Mouse (Mus musculus) forebrain, embryonic 16.5 days (tissue): ENCODE data around the gene Tor4a. TPM values are rescaled to one million over a fixed set of nuclear protein-coding genes. Genes with fewer than 3 reads are reported as not detected.

Experiments used
- ATAC-seq: fragments of 200-750 bp; cut with Nextera tagmentation; 2 replicates; pipeline ENCODE4 v1.8.0; 2017; ENCODE audit warnings: mild to moderate bottlenecking, moderate library complexity
- H3K27ac ChIP-seq: fragments of 300-500 bp; sonication (generic); 2 replicates; pipeline ENCODE4 v1.5.1; 2014; ENCODE audit warnings: low read length, control low read depth
- H3K27me3 ChIP-seq: fragments of 300-500 bp; sonication (generic); replicated peaks from 2 replicates; pipeline ENCODE4 v1.6.1; 2014; ENCODE audit warnings: low read length; ENCODE audit not compliant: control insufficient read depth, insufficient read depth
- H3K36me3 ChIP-seq: fragments of 300-500 bp; sonication (generic); 2 replicates; pipeline ENCODE4 v1.6.1; 2014; ENCODE audit not compliant: control insufficient read depth, insufficient read depth
- H3K4me1 ChIP-seq: fragments of 300-500 bp; sonication (generic); replicated peaks from 2 replicates; pipeline ENCODE4 v1.6.1; 2014; ENCODE audit warnings: low read length; ENCODE audit not compliant: control insufficient read depth, insufficient read depth
- H3K4me2 ChIP-seq: fragments of 300-500 bp; sonication (generic); 2 replicates; pipeline ENCODE4 v1.6.1; 2014; ENCODE audit warnings: mild to moderate bottlenecking, low read length, control low read depth
- H3K4me3 ChIP-seq: fragments of 300-500 bp; sonication (generic); replicated peaks from 2 replicates; pipeline ENCODE4 v1.5.1; 2014; ENCODE audit warnings: mild to moderate bottlenecking, low read length, control low read depth
- H3K9ac ChIP-seq: fragments of 300-500 bp; sonication (generic); replicated peaks from 2 replicates; pipeline ENCODE4 v1.6.1; 2014; ENCODE audit warnings: low read depth, low read length, control low read depth
- H3K9me3 ChIP-seq: fragments of 300-500 bp; sonication (generic); 2 replicates; pipeline ENCODE4 v1.6.1; 2016; ENCODE audit warnings: low read length; ENCODE audit not compliant: control insufficient read depth
- WGBS: fragments of 180-500 bp; shearing (Covaris S2); extraction: QIAGEN DNeasy Blood & Tissue Kit; methylation state at CpG from one replicate; pipeline ENCODE4 v1.1.7; 2014; 5-methylcytosine and 5-hydroxymethylcytosine counted together
- polyA plus RNA-seq: library from polyadenylated mRNA; unstranded; fragments of >200 nt; fragmentation: Nextera tagmentation; extraction: Ambion mirVana; gene quantifications from 2 replicates; pipeline ENCODE4 v1.2.1, GENCODE M21; 2015

Gene Tor4a
- polyA plus RNA-seq, 1 experiment from 2014 or later: 0.85 TPM

DNA sequence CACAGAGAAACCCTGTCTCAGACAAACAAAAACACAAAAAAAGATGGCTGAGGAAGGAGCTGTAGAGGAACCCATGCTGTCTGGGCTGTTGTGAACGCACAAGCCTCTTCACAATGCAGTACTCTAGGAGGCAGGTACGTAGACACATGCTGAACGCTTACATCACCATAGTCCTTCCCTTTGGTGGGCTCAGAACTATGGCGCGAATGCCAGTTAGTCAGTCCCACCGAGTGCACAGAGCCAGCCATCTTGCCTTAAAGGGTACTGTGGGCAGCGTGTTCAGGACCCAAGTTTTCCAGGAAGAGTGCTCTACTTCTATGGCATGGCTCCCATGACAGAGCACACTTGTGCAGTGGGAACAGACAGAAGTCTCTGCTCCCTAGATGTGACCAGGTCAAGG, 12.2 kb downstream of the Tor4a start:
- ATAC-seq: no peak
- Histone ChIP-seq H3K36me3 (no peaks in the 10 kb centered on the region), H3K9me3 (no peaks in the 10 kb centered on the region), H3K9ac (no peak overlapping the region; the same call in 1 of the 2 replicates), H3K27ac (peak overlapping the region; percentile 39), H3K4me2 (0 out of 2 replicates have a peak overlapping the region, but pooled peaks have one; percentile 86), H3K27me3 (no peaks in the 10 kb centered on the region), H3K4me1 (peaks cover 46% of the 10 kb centered on the region), H3K4me3 (no peak overlapping the region)
- 90% methylated on average over 7 of the region's 7 CpGs for WGBS

DNA sequence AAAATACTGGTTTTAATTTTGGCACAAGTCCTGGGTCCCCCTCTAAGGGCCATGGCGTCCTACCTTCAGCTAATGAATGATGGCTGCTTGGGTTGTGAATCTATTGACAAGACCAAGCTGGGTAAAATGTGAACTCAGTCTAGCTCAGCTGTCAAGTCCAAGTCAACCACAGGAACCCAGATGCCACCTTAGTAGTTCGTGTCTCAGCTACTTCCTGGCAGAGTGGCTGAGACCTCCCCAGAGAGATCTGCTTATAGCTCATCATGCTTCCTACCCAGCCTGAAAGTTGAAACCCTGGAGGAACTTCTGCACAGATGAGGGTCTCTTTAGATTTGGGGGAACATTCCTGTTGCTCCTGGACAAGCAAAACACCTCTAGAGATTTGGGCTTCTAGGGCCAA, 13.3 kb downstream of the Tor4a start:
- no peak for ATAC-seq
- peak overlapping the region; percentile 28; the same call in 1 of the 2 replicates for H3K27ac ChIP-seq
- no peaks in the 10 kb centered on the region for H3K36me3 ChIP-seq
- H3K4me3 ChIP-seq: peak overlapping the region; percentile 70; the same call in 1 of the 2 replicates
- H3K27me3 ChIP-seq: no peaks in the 10 kb centered on the region
- H3K9me3 ChIP-seq: no peaks in the 10 kb centered on the region
- 27% methylated on average over 2 of the region's 2 CpGs for WGBS
- H3K9ac ChIP-seq: no peak overlapping the region
- H3K4me1 ChIP-seq: peaks cover 55% of the 10 kb centered on the region
- peak overlapping the region; percentile 82 for H3K4me2 ChIP-seq

DNA sequence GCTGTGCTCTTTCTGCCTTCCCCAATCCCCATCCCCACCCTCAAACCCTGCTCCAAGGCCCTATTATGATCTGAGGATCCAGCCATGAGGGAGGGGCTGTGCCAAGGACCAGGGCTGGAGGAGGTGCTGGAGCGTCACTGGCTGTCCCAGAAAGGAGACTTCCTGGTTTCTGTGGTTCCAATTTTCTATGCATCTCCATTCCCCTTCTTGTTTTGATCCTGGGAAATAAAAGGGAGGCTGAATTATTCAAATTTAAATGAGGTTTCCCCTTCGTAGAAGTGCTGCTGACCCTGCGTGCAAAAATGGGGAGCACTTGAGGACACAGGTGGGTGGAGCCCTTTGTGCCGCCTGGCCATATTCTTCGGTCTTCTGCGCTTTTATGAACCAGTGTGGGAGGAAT, 14.0 kb downstream of the Tor4a start:
- 2% methylated on average over 6 of the region's 6 CpGs for WGBS
- H3K4me1 ChIP-seq: peaks cover 62% of the 10 kb centered on the region
- ATAC-seq: no peak
- H3K4me3 ChIP-seq: peak overlapping the region; percentile 70
- H3K27ac ChIP-seq: peak overlapping the region; percentile 60
- no peaks in the 10 kb centered on the region for H3K36me3 ChIP-seq
- H3K4me2 ChIP-seq: peak overlapping the region; percentile 82
- no peaks in the 10 kb centered on the region for H3K27me3 ChIP-seq
- H3K9me3 ChIP-seq: no peaks in the 10 kb centered on the region
- no peak overlapping the region; the same call in 1 of the 2 replicates for H3K9ac ChIP-seq

- Histone ChIP-seq H3K9ac (peak overlapping the region; percentile 74), H3K36me3 (no peaks in the 10 kb centered on the region), H3K4me3 (peak overlapping the region; percentile 70), H3K4me1 (peaks cover 69% of the 10 kb centered on the region), H3K4me2 (peak overlapping the region; percentile 82), H3K27ac (peak overlapping the region; percentile 78; the same call in 1 of the 2 replicates), H3K27me3 (no peaks in the 10 kb centered on the region), H3K9me3 (no peaks in the 10 kb centered on the region)
- ATAC-seq: no peak
- under 1% methylated on average over 17 of the region's 17 CpGs for WGBS
Observed at GRCm38 (mm10) chr2:25181891-25182397, 14.7 kb downstream of the Tor4a start.

GRCm38 (mm10) chr2:25180973-25181890, 15.5 kb downstream of the Tor4a start:
- Histone ChIP-seq H3K4me2 (peak overlapping the region; percentile 82), H3K4me1 (peaks cover 69% of the 10 kb centered on the region), H3K9ac (peak overlapping the region; percentile 74), H3K27me3 (no peaks in the 10 kb centered on the region), H3K4me3 (peak overlapping the region; percentile 70), H3K27ac (peak overlapping the region; percentile 78), H3K9me3 (no peaks in the 10 kb centered on the region), H3K36me3 (no peaks in the 10 kb centered on the region)
- ATAC-seq: peak; percentile 26
- WGBS: under 1% methylated on average over 98 of the region's 100 CpGs

DNA sequence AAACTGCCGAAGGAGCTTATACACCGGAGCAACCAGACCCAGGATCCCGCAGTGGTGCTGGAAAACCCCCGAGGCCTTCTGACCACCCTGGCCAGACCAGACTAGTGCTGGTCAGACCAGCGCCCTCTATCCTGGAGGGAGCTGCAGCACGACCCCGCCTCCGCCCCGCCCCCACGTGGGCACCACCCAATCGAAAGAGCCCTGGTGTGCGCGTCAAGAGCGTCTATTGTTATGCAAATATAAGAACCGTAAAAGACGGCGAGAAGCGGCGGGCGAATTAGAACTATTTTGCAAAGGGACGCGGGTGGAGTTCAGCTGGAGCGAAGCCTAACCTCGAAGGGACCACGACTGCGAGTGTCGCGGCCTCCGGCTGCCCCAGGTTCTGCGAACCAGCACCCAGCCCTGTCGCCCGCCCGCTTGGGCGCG, 16.2 kb downstream of the Tor4a start, which contains the start of gene Nrarp:
TSS of gene Nrarp (plus strand) at position 281 of the 426 bp plus-strand sequence.
- no peaks in the 10 kb centered on the region for H3K9me3 ChIP-seq
- peak within 1 kb of the TSS; percentile 82 for H3K4me2 ChIP-seq

DNA sequence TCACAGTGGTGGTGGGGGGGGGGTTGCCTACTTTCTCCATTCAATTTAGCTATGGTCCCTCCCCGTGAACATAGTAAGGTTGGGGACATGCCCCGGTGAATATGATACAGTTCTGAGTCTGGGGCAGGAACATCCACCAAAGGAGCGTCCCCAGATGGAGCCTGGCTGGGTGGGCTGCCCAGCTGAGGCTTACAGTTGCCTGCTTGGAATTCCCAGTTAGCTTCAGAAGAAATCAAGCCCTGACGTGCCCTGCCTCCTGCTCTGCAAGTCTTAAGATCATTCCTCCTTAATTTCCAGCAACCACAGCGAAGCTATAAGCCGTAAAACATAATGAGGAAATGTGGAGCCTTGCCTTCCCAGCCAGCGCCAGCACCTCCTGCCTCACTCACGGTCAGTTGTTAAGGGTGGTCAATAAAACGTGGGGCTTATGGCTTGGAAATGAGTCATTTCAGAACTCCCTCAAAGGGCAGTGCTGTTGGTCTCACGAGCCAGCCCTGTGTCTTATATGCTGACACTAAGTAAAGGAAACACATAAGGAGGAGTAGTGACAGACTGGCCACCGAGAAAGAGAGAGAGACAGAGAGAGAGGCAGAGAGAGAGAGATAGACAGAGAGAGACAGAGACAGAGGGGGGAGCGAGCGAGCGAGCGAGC, 17.0 kb downstream of the Tor4a start:
- 28% methylated on average over 15 of the region's 15 CpGs for WGBS
- Histone ChIP-seq H3K36me3 (no peaks in the 10 kb centered on the region), H3K4me1 (peaks cover 61% of the 10 kb centered on the region)

More for the DNA sequence above, 16.2 kb downstream of the Tor4a start, which contains the start of gene Nrarp:
- ATAC-seq: peak; percentile 87
- Histone ChIP-seq H3K27ac (peak within 1 kb of the TSS; percentile 78), H3K4me1 (peaks cover 69% of the 10 kb centered on the region), H3K36me3 (no peaks in the 10 kb centered on the region), H3K27me3 (no peaks in the 10 kb centered on the region), H3K9ac (peak within 1 kb of the TSS; percentile 74), H3K4me3 (peak within 1 kb of the TSS; percentile 70)
- under 1% methylated on average over 34 of the region's 35 CpGs for WGBS

GRCm38 (mm10) chr2:25178285-25178972, 18.3 kb downstream of the Tor4a start:
- Histone ChIP-seq H3K36me3 (no peaks in the 10 kb centered on the region), H3K4me3 (no peak overlapping the region), H3K4me2 (0 out of 2 replicates have a peak overlapping the region, but pooled peaks have one; percentile 14), H3K27me3 (no peaks in the 10 kb centered on the region), H3K4me1 (peaks cover 57% of the 10 kb centered on the region), H3K9me3 (no peaks in the 10 kb centered on the region), H3K9ac (peak overlapping the region; percentile 24), H3K27ac (peak overlapping the region; percentile 64)
- 10% methylated on average over 10 of the region's 10 CpGs for WGBS
- peak; percentile 13; the same call in 1 of the 2 replicates for ATAC-seq

More for the DNA sequence above, 17.0 kb downstream of the Tor4a start:
- no peak for ATAC-seq
- Histone ChIP-seq H3K9ac (peak overlapping the region; percentile 43; the same call in 1 of the 2 replicates), H3K4me2 (peak overlapping the region; percentile 82), H3K4me3 (peak overlapping the region; percentile 70), H3K9me3 (no peaks in the 10 kb centered on the region), H3K27me3 (no peaks in the 10 kb centered on the region), H3K27ac (peak overlapping the region; percentile 78)
